Mouse (Mus musculus) urinary bladder, adult 2 months (tissue): ENCODE measurements around the gene Rnase10. TPM values are rescaled to one million over a fixed set of nuclear protein-coding genes. Genes with fewer than 3 reads are reported as not detected.
"Not testable (repeated sequence)": the region's sequence is repeated elsewhere in the genome, so short reads cannot be mapped to it uniquely, and the experiment has no call there.

Experiments
- DNase-seq: peaks from one replicate; pipeline ENCODE4 v3.0.0; 2022; ENCODE audit warnings: low spot score
- polyA plus RNA-seq: library from polyadenylated mRNA; depleted of rRNA; stranded (reverse); fragments of >200 nt; gene quantifications from 2 replicates; pipeline ENCODE4 v1.2.3, GENCODE M21; 2012; rRNA removed

The Rnase10 gene
- 0.28 and 0.41 TPM in 2 replicates for polyA plus RNA-seq

GRCm38 (mm10) chr14:51007152-51007801 is at the start of gene Rnase10:
Gene Rnase10, plus strand, starts transcription at chr14:51007751.
- DNase-seq, result no peak

DNA sequence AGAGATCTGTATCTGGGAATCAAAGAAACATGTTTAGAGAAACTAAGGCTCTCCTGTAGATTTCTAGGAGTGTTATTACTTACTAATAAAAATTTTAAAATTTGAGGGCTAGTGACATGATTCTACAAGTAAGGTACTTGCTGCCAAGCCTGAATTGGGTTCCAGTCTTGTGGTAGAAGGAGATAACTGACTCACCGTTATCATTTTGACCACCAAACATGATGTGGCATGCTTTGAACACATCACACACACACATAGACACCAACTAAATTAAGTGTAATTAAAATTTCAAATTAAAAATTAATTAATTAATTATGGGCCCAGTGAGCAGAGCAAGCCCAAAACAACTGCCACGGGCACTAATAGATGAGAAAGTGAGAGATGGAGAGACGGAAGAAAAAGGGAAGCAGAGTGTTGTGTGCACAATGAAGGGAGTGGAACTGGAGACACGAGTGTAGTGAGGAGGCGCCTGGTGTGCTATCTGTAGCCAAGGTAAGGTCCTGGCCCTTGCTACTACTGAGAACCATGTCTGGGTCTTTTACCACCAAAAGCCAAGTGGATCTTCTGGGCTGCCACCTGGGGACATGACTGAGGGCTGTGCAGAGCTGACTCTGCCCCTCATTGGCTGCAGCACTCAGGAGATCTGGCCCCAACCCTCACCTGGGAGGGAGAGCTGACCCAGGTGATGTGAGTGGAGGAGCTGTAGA is 49.1 kb upstream of the Rnase10 start:
- DNase-seq, result not testable (repeated sequence)

GRCm38 (mm10) chr14:50968216-50968980 is 39.2 kb upstream of the Rnase10 start:
- DNase-seq, result no peak

- DNase-seq, result no peak
Observed at GRCm38 (mm10) chr14:50969041-50969440, 38.5 kb upstream of the Rnase10 start.

- DNase-seq, result no peak
Observed at GRCm38 (mm10) chr14:50969558-50970544, 37.7 kb upstream of the Rnase10 start.

DNA sequence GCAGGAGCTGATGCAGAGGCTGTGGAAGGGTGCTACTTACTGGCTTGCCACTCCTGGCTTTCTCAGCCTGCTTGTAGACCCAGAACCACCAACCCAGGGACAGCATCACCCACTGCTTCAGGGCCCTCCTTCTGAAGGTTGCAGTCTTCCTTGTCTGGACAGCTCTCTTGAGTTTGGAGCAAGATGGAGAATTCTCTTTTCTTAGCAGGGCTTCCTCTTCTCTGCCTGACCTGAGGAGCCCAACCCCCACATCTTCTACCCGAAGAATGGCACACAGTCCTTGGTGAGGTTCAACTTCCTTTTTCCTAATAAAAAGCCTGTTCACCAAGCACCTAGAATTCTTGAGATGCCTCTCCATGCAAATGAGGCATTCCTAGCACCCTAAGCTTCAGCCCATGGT is 36.7 kb upstream of the Rnase10 start:
- no peak for DNase-seq

- not testable (repeated sequence) for DNase-seq
Observed at GRCm38 (mm10) chr14:50973054-50973453, 34.5 kb upstream of the Rnase10 start.

GRCm38 (mm10) chr14:50973700-50974099 is 33.9 kb upstream of the Rnase10 start:
- DNase-seq, result no peak

DNA sequence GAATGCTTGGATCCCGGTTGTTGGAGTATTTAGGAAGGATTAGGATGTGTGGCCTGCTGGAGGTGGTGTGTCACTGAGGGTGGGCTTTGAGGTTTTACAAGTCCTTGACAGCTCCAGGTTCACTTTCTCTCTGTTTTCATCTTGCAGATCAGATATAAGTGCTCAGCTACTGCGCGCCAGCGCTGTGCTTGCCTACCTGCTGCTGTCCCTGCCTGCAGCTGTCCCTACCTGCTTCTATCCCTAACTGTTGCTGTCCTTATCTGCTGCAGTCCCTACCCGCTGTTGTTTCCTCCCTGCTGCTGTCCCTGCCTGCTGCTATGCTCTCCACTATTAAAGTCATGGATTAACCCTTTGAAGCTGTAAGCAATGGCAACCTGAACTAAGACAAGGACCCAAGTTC is 32.5 kb upstream of the Rnase10 start:
- DNase-seq, result no peak

DNA sequence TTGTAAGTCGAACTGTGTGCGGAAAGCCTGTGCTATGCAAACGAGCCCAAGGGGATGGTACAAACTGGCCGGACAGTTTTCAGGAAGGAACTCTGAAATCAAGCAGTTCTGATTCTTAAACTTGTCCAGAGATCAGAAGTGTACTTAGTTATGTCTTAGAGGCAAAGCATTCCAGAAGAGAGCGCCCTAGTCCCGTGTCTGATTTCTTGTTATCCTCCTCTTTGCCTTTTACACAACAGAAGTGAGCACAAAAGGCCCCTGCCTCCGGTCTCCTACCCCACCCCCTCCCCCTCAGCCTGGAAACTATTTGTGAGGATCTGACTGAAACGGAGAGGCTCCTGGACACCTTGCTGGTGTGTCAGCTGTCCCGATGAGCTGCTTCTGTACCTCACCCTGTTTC is 30.9 kb upstream of the Rnase10 start:
- no peak for DNase-seq

GRCm38 (mm10) chr14:50978451-50978850 is 29.1 kb upstream of the Rnase10 start:
- DNase-seq, result not testable (repeated sequence)

DNA sequence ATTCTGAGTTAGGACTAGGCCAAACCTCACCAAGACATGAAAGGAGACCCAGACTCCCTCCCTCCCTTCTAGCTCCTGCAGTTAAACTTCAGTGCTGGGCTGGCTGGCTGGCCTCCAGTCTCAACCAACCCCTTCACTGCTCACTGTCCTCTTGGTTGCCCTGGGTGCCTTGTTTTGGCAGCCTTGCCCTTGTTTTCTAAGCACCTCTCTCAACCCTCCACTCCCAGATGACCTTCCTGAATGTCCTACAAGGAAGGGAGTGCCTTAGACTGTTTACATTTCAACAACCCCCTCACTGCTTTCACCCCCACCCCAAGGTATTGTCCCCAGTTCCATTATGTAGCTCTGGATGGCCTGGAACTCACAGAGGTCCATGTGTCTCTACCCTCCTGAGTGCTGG is 27.9 kb upstream of the Rnase10 start:
- DNase-seq, result no peak

DNA sequence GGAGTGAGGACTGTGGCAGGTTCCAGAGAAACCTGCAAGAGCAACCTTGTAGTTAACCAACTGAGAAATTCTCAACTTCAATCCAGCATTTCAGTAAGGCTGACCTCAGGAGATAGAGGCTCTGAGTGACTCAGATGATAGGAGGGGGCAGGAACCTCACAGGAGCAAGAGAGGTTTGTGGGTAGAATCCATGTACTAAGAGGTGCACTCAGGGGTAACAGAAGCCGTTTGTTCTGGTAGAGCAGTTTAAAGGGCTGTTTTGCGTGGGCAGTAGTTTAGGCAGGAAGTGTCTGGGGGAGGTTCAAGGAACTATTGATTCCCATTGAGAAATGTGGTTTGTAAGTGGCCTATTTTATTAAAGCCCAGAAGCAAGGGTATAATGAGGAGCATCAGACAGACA is 26.3 kb upstream of the Rnase10 start:
- DNase-seq, result no peak

- no peak for DNase-seq
Observed at GRCm38 (mm10) chr14:50981837-50982236, 25.7 kb upstream of the Rnase10 start.

DNA sequence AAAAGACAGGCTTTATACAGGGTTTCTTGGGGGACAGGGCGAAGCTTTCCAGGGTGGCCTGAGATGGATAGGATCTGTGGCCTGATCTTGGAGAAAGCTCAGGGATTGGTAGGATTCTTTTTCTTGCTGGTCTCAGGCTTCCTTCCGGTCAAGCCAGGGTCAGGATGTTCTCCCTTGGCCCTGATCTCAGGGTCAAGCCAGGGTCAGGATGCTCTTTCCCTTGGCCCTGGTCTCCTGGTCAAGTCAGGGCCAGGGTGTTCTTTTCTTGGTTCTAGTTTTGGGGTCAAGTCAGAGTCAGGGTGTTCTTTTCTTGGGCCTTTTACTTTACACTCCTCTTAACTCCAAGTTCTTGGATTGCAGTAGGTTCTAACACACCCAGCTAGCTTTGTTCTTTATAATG is 19.9 kb upstream of the Rnase10 start:
- no peak for DNase-seq

DNA sequence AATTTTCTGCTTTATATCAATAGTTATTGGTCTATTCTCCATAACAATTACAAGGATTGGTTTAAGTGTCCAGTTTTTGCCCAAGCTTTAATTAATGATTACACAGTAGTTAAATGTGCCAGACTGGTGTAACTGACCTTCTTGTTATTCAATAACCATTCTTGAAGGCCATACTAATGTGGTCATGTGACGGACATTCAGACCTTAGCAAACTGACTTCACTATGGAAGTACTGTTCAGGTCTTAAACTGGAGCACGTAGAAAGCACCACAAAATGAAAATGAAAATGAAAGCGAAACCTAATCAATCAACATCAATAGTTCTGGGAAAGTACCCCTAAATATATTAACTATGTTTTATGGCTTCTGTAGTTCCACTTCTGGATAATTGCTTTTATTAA is 16.5 kb upstream of the Rnase10 start:
- no peak for DNase-seq

DNA sequence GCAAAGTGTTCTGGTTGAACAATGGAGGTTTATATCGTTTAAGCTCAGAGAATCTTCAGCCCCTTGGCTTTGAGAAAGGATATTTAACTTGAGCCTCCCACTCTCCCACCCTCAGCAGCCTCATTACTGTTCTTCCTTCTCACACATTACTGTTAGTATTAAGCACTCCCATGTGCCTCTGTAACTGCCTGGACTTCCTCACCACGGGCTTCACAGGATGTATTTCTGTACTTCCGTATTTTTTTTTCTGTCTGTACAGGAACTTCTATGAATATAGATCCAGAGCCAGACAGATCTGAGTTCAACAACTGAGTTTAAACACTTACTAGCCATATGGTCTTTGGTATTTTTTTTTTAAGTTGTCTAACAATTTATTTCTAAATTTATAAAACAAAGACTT is 10.5 kb upstream of the Rnase10 start:
- DNase-seq, result no peak

- DNase-seq, result no peak
Observed at GRCm38 (mm10) chr14:50997999-50998666, 9.4 kb upstream of the Rnase10 start.

DNA sequence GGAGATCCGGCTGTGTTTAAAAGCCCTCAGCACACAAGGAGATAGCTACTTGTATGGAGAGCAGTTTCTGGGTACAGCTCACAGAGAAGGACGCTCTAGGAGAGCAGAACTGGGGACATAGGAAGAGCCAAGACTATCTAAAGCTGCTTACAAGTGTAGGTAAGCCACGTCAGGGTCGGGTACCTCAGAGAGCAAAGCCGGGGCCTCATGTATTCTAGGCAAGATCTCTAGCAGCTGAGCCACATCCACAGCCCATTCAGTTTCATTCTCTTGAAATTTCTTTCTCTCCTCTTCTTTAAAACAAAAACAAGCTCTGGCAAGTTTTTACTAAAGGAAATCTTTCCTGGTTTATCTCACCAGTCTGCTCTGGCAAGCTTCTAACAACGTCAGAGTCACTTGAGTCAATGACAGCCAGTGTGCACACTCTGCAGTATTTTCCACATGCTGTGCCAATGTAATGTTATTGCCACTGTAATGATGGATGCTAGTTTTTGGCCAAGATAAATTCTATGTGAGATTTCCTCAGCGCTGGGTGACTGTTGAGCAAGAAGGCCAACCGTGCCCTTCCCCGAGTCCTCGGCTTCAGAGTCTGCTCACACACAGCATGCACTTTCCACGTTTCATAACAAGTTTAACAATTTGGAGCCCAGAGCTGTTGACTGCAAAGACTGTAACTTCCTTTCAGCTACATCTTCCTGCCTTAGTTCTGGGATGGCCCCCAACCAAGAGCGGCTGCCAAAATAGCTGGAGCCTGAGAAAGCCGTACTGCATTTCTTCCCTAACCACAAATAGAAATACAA is 563 bp downstream of the Rnase10 start:
- no peak for DNase-seq

GRCm38 (mm10) chr14:51008781-51009180 is 1.2 kb downstream of the Rnase10 start:
- no peak for DNase-seq
